In the genomic region with DNA sequence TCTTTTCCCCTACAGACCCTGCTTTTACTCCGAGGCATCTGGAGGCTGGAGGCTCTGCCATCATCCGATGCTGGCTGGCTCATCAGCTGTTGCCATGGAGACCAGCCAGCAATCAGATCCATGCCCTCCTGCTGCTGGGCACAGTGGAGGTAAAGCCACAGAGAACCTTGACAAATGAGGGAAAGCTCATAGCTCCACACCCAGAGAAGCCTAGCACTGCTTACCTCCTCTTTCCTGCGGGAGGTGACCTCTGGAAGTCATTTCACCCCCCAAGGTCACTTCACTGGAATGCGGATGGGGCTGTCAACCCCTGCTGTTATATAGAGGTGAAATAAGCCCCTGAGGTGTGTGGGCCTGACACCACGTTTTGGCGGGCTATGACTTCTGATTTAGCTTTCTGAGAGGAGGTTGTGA, we compare ENCODE assay signal across 8 mouse cellular contexts. TPM values are rescaled to one million over a fixed set of nuclear protein-coding genes. Genes with fewer than 3 reads are reported as not detected.
DNase-seq lines count a peak whose midpoint lies in the region; TF ChIP-seq lines count a peak whose summit lies in the region.

No protein-coding gene starts in this region.

- intact Hi-C loops in left cerebral cortex, postnatal 14 days (cut with DNase I) = no loop called here

- H3K27me3 ChIP-seq in heart, embryonic 10.5 days (ENCODE audit: insufficient read depth, poor library complexity, severe bottlenecking) = peaks cover 94% of the 10 kb centered on the region

- H3K9me3 ChIP-seq in heart, embryonic 10.5 days = no peaks in the 10 kb centered on the region
- no peaks in the 10 kb centered on the region for H3K9me3 ChIP-seq in ES-E14 (ENCODE audit: control insufficient read depth, insufficient read depth, low read depth, low read length)

- no peak overlapping the region for H3K27ac ChIP-seq in heart, embryonic 10.5 days
- H3K27ac ChIP-seq in ES-E14 (ENCODE audit: insufficient read depth, low read depth, low read length, poor library complexity, severe bottlenecking) = peak overlapping the region; percentile 73

- WGBS in heart, embryonic 10.5 days = 3% methylated on average over 6 of the region's 6 CpGs

- peak overlapping the region; percentile 47; the same call in 1 of the 2 replicates for H3K4me3 ChIP-seq in heart, embryonic 10.5 days
- H3K4me3 ChIP-seq in ES-E14 (ENCODE audit: insufficient read depth in 1 of 2, low read depth in 1 of 2, low read length in 2 of 2, poor library complexity in 1 of 2, severe bottlenecking in 1 of 2) = peak overlapping the region in 1 of 2 experiments; percentile 34; a peak in 2 of 4 replicates

- no peak for DNase-seq in heart, embryonic 10.5 days (ENCODE audit: low spot score)
- DNase-seq in heart, postnatal 4 days = no peak
- DNase-seq in ES-E14 (ENCODE audit: low read depth, low spot score) (peak; percentile 59), adipocyte (ENCODE audit: low spot score) (no peak)
- peak; percentile 42 for DNase-seq in embryo, embryonic 9.5 days (ENCODE audit: extremely low spot score)
- peak; percentile 59 to 66 for DNase-seq in left cerebral cortex, postnatal 14 days (ENCODE audit: low spot score in 2 of 2)
- peak; percentile 49 to 66 for DNase-seq in right cerebral cortex, adult 2 months (ENCODE audit: low spot score in 2 of 2)
- no peak for DNase-seq in testis, postnatal 10 days (ENCODE audit: low spot score)

- H3K4me1 ChIP-seq in heart, embryonic 10.5 days = peaks cover 35% of the 10 kb centered on the region
- H3K4me1 ChIP-seq in ES-E14 (ENCODE audit: control insufficient read depth in 2 of 2, insufficient read depth in 2 of 2, low read length in 2 of 2, poor library complexity in 1 of 2) = peaks cover 21 to 54% of the 10 kb centered on the region in 2 experiments

- in situ Hi-C loops in ES-E14 (cut with MboI; ENCODE audit: low sequenced_read_pairs in 2 of 2, unreplicated experiment in 2 of 2) = no loop called here

- H3K36me3 ChIP-seq in heart, embryonic 10.5 days = no peaks in the 10 kb centered on the region
- H3K36me3 ChIP-seq in ES-E14 (ENCODE audit: control insufficient read depth, insufficient read depth, low read length, poor library complexity, severe bottlenecking) = no peaks in the 10 kb centered on the region

- H3K9ac ChIP-seq in ES-E14 (ENCODE audit: insufficient read depth, low read depth, low read length, poor library complexity, severe bottlenecking) = peak overlapping the region; percentile 10; the same call in 1 of the 2 replicates

TF ChIP-seq in ES-E14, 5 proteins besides CTCF, POLR2A, EP300 and RAD21:
- TF ChIP-seq CHD2 (IDR thresholded peaks at IDR 0.05; ENCODE audit: low read depth, low read length) (no peak), ZNF384 (IDR thresholded peaks at IDR 0.05; ENCODE audit: low read depth, low read length) (no peak), ZC3H11A (IDR thresholded peaks at IDR 0.05; ENCODE audit: borderline replicate concordance, low read depth, low read length) (no peak), HCFC1 (IDR thresholded peaks at IDR 0.05; ENCODE audit: borderline replicate concordance, insufficient read depth, low read length) (no peak), MAFK (IDR thresholded peaks at IDR 0.05; ENCODE audit: insufficient read depth, low read depth, low read length) (no peak)

RNA-seq across cellular contexts. Expression of gene Tnrc6c, which starts 55.9 kb away (rescaled TPM):
- 6.1 and 7.4 TPM in 2 replicates for polyA plus RNA-seq in heart, embryonic 10.5 days (2016; fragmentation: Nextera tagmentation; extraction: Ambion mirVana)
- 10 to 100 TPM; 25.4 to 27.4 TPM for total RNA-seq in heart, postnatal 4 days (2021)
- total RNA-seq in ES-E14 (2012; rRNA removed) = 21.5 and 32.4 TPM in 2 replicates
- 10 to 100 TPM; 56.5 to 57.5 TPM for total RNA-seq in left cerebral cortex, postnatal 14 days (2021)

Comparison
In these comparisons a context has a peak if more than half of its experiments do, and no peak if none do; other contexts are left out.
1. DNase-seq: peak in ES-E14 (single experiment), embryo, embryonic 9.5 days (single experiment), left cerebral cortex, postnatal 14 days (2 of 2) and right cerebral cortex, adult 2 months (2 of 2); none in heart, embryonic 10.5 days (single experiment), heart, postnatal 4 days (single experiment), adipocyte (single experiment) and testis, postnatal 10 days (single experiment).